Comparison of ENCODE assay signal across 28 mouse cellular contexts in the genomic region with DNA sequence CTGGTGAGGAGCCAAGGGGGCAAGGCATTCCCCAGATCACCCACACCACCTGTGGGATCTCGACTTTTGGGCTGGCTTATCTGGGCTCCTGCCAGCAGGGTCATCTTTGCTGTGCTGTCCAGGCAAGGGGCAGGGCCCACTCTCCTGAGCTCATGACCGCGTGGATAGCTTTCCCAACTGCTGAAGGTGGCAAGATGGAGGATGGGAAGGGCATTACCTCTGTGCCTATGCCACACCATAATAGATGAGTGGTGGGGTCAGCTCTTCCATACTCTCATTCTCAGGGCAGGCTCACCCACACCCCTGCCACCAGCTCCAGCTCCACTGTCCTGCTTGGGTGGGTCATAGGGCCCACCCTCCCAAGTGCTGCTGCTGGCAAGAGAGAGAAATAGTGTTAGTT.
DNase-seq lines count a peak whose midpoint lies in the region; ATAC-seq lines count a peak whose summit lies in the region.
"Had no signal": no experiment of that assay in that cellular context is flagged by ENCODE, and none has a peak within 500 bp of the region (broad histone marks: within the 10 kb centered on the region; RNA-seq: fewer than 3 reads in every experiment).

No protein-coding gene starts in this region.

- no peak overlapping the region for H3K4me2 ChIP-seq in heart, embryonic 11.5 days
- no peak overlapping the region for H3K4me2 ChIP-seq in limb, embryonic 15.5 days
- 0 out of 2 replicates have a peak overlapping the region, but pooled peaks have one; percentile 21 for H3K4me2 ChIP-seq in liver, embryonic 12.5 days
- no peak overlapping the region for H3K4me2 ChIP-seq in liver, embryonic 16.5 days (ENCODE audit: low read depth, low read length)
- H3K4me2 ChIP-seq: embryonic facial prominence, embryonic 12.5 days; hindbrain, embryonic 13.5 days; intestine, embryonic 15.5 days; limb, embryonic 13.5 days; lung, embryonic 15.5 days; stomach, embryonic 15.5 days had no signal

- peaks cover 6% of the 10 kb centered on the region; the same call in 1 of the 2 replicates for H3K4me1 ChIP-seq in heart, embryonic 11.5 days (ENCODE audit: control insufficient read depth, insufficient read depth, low read length)
- no peaks in the 10 kb centered on the region for H3K4me1 ChIP-seq in limb, embryonic 15.5 days
- H3K4me1 ChIP-seq in limb, embryonic 10.5 days, result no peaks in the 10 kb centered on the region
- peaks cover 56% of the 10 kb centered on the region for H3K4me1 ChIP-seq in liver, embryonic 12.5 days
- peaks cover 53% of the 10 kb centered on the region for H3K4me1 ChIP-seq in liver, embryonic 16.5 days (ENCODE audit: control insufficient read depth, low read depth, low read length)
- H3K4me1 ChIP-seq: embryonic facial prominence, embryonic 12.5 days; hindbrain, embryonic 13.5 days; limb, embryonic 13.5 days; megakaryocyte, embryonic 14.5 days; stomach, embryonic 15.5 days had no signal

- intact Hi-C loops in heart, postnatal 10 days (cut with DNase I), result no loop called here

- WGBS in heart, embryonic 11.5 days (ENCODE audit: insufficient replicate concordance), result 70% methylated on average over 3 of the region's 3 CpGs
- WGBS in limb, embryonic 15.5 days, result 84% methylated on average over 3 of the region's 3 CpGs
- 87% methylated on average over 3 of the region's 3 CpGs for WGBS in limb, embryonic 10.5 days
- 64% methylated on average over 3 of the region's 3 CpGs for WGBS in liver, embryonic 12.5 days (ENCODE audit: insufficient replicate concordance)
- WGBS in liver, embryonic 16.5 days (ENCODE audit: insufficient replicate concordance), result 75% methylated on average over 3 of the region's 3 CpGs

- H3K27me3 ChIP-seq in heart, embryonic 11.5 days (ENCODE audit: control insufficient read depth, insufficient read depth, low read length), result no peaks in the 10 kb centered on the region
- no peaks in the 10 kb centered on the region for H3K27me3 ChIP-seq in limb, embryonic 15.5 days
- no peaks in the 10 kb centered on the region for H3K27me3 ChIP-seq in limb, embryonic 10.5 days (ENCODE audit: low read depth, poor library complexity, severe bottlenecking)
- no peaks in the 10 kb centered on the region for H3K27me3 ChIP-seq in liver, embryonic 12.5 days (replicated peaks)
- no peaks in the 10 kb centered on the region for H3K27me3 ChIP-seq in liver, embryonic 16.5 days (ENCODE audit: control insufficient read depth, insufficient read depth, low read depth, low read length)
- H3K27me3 ChIP-seq: embryonic facial prominence, embryonic 12.5 days; hindbrain, embryonic 13.5 days; intestine, embryonic 15.5 days; limb, embryonic 13.5 days; lung, embryonic 15.5 days; megakaryocyte, embryonic 14.5 days; stomach, embryonic 15.5 days had no signal

- no peaks in the 10 kb centered on the region for H3K36me3 ChIP-seq in heart, embryonic 11.5 days (ENCODE audit: control insufficient read depth, insufficient read depth, low read length)
- no peaks in the 10 kb centered on the region for H3K36me3 ChIP-seq in limb, embryonic 15.5 days
- H3K36me3 ChIP-seq in limb, embryonic 10.5 days, result no peaks in the 10 kb centered on the region
- no peaks in the 10 kb centered on the region for H3K36me3 ChIP-seq in liver, embryonic 12.5 days
- no peaks in the 10 kb centered on the region for H3K36me3 ChIP-seq in liver, embryonic 16.5 days (ENCODE audit: control insufficient read depth, insufficient read depth)
- H3K36me3 ChIP-seq: embryonic facial prominence, embryonic 12.5 days; hindbrain, embryonic 13.5 days; intestine, embryonic 15.5 days; limb, embryonic 13.5 days; lung, embryonic 15.5 days; stomach, embryonic 15.5 days had no signal

- no peak overlapping the region for H3K27ac ChIP-seq in heart, embryonic 11.5 days (ENCODE audit: low read depth, low read length)
- H3K27ac ChIP-seq in limb, embryonic 15.5 days, result no peak overlapping the region
- no peak overlapping the region for H3K27ac ChIP-seq in limb, embryonic 10.5 days
- peak overlapping the region; percentile 98 for H3K27ac ChIP-seq in liver, embryonic 12.5 days
- peak overlapping the region; percentile 39 for H3K27ac ChIP-seq in liver, embryonic 16.5 days (ENCODE audit: low read length)
- H3K27ac ChIP-seq: embryonic facial prominence, embryonic 12.5 days; hindbrain, embryonic 13.5 days; intestine, embryonic 15.5 days; layer of hippocampus, adult 2 months; limb, embryonic 13.5 days; lung, embryonic 15.5 days; stomach, embryonic 15.5 days had no signal

- no peak overlapping the region for H3K9ac ChIP-seq in heart, embryonic 11.5 days (ENCODE audit: low read depth, low read length)
- H3K9ac ChIP-seq in limb, embryonic 15.5 days, result no peak overlapping the region
- peak overlapping the region; percentile 33 for H3K9ac ChIP-seq in liver, embryonic 12.5 days
- H3K9ac ChIP-seq in liver, embryonic 16.5 days (ENCODE audit: low read depth, low read length), result peak overlapping the region; percentile 19
- H3K9ac ChIP-seq: embryonic facial prominence, embryonic 12.5 days; hindbrain, embryonic 13.5 days; intestine, embryonic 15.5 days; limb, embryonic 13.5 days; lung, embryonic 15.5 days; stomach, embryonic 15.5 days had no signal

- H3K9me3 ChIP-seq in heart, embryonic 11.5 days (replicated peaks; ENCODE audit: control insufficient read depth, low read length), result no peaks in the 10 kb centered on the region
- no peaks in the 10 kb centered on the region for H3K9me3 ChIP-seq in limb, embryonic 15.5 days
- H3K9me3 ChIP-seq in limb, embryonic 10.5 days (replicated peaks), result no peaks in the 10 kb centered on the region
- no peaks in the 10 kb centered on the region for H3K9me3 ChIP-seq in liver, embryonic 12.5 days (replicated peaks)
- H3K9me3 ChIP-seq in liver, embryonic 16.5 days (replicated peaks; ENCODE audit: control insufficient read depth, low read length), result no peaks in the 10 kb centered on the region
- H3K9me3 ChIP-seq: embryonic facial prominence, embryonic 12.5 days; hindbrain, embryonic 13.5 days; intestine, embryonic 15.5 days; limb, embryonic 13.5 days; lung, embryonic 15.5 days; stomach, embryonic 15.5 days had no signal

- peak; percentile 50 for ATAC-seq in heart, embryonic 11.5 days (replicated peaks; ENCODE audit: insufficient number of reproducible peaks, low FRiP score, low TSS enrichment)
- peak; percentile 8; the same call in 1 of the 2 replicates for ATAC-seq in limb, embryonic 15.5 days (ENCODE audit: insufficient number of reproducible peaks, low FRiP score, low TSS enrichment, low read depth)
- no peak for ATAC-seq in liver, embryonic 12.5 days
- no peak for ATAC-seq in liver, embryonic 16.5 days (ENCODE audit: low read depth)
- ATAC-seq: intestine, embryonic 15.5 days; midbrain, embryonic 16.5 days had no signal

- no peak for DNase-seq in heart, postnatal 10 days
- DNase-seq in limb, embryonic 10.5 days (ENCODE audit: low spot score), result no peak
- DNase-seq in ovary, postnatal 10 days (ENCODE audit: low spot score), result no peak
- DNase-seq: adrenal gland, adult 2 months; B cell, adult 2 months; cerebellum, adult 11 months; cerebellum, postnatal 14 days; gastrocnemius, postnatal 25 days; kidney, adult 9 months; kidney, postnatal 25 days; layer of hippocampus, postnatal 36 days; lung, postnatal 36 days; right cerebral cortex, adult 18-20 months; right cerebral cortex, postnatal 4 days; thymus, postnatal 25 days had no signal

- H3K4me3 ChIP-seq in heart, embryonic 11.5 days (ENCODE audit: low read depth, low read length), result no peak overlapping the region
- H3K4me3 ChIP-seq in limb, embryonic 15.5 days, result no peak overlapping the region
- H3K4me3 ChIP-seq in limb, embryonic 10.5 days, result no peak overlapping the region
- no peak overlapping the region for H3K4me3 ChIP-seq in liver, embryonic 12.5 days
- no peak overlapping the region for H3K4me3 ChIP-seq in liver, embryonic 16.5 days (ENCODE audit: low read depth, low read length)
- H3K4me3 ChIP-seq: embryonic facial prominence, embryonic 12.5 days; hindbrain, embryonic 13.5 days; intestine, embryonic 15.5 days; layer of hippocampus, adult 2 months; limb, embryonic 13.5 days; lung, embryonic 15.5 days; megakaryocyte, embryonic 14.5 days; stomach, embryonic 15.5 days had no signal

Comparison
In these comparisons a context has a peak if more than half of its experiments do, and no peak if none do; other contexts are left out.
1. ATAC-seq: peak in heart, embryonic 11.5 days (single experiment) and limb, embryonic 15.5 days (single experiment); none in liver, embryonic 12.5 days (single experiment) and liver, embryonic 16.5 days (single experiment).
2. H3K27ac ChIP-seq: peak in liver, embryonic 12.5 days (single experiment) and liver, embryonic 16.5 days (single experiment); none in heart, embryonic 11.5 days (single experiment), limb, embryonic 15.5 days (single experiment) and limb, embryonic 10.5 days (single experiment).
3. H3K9ac ChIP-seq: peak in liver, embryonic 12.5 days (single experiment) and liver, embryonic 16.5 days (single experiment); none in heart, embryonic 11.5 days (single experiment) and limb, embryonic 15.5 days (single experiment).